Mouse (Mus musculus) embryonic fibroblast, embryonic 13.5 days (primary cell): ENCODE measurements around the gene Etfb. TPM values are rescaled to one million over a fixed set of nuclear protein-coding genes. Genes with fewer than 3 reads are reported as not detected.
A peak's percentile ranks its signal among the peaks of the same experiment; 100 is the strongest.

Source experiments
- H3K27ac ChIP-seq: 2 replicates; pipeline ENCODE4 v1.5.1; 2012; ENCODE audit warnings: low read length, control low read depth, inconsistent platforms; ENCODE audit not compliant: insufficient read depth
- H3K4me1 ChIP-seq: 2 replicates; pipeline ENCODE4 v1.6.1; 2011; ENCODE audit warnings: low read length; ENCODE audit not compliant: control insufficient read depth, insufficient read depth
- H3K4me3 ChIP-seq: 2 replicates; pipeline ENCODE4 v1.5.1; 2011; ENCODE audit warnings: mild to moderate bottlenecking, control low read depth, low read length; ENCODE audit not compliant: insufficient read depth
- CTCF ChIP-seq: IDR thresholded peaks from 2 replicates; pipeline ENCODE4 v1.5.1; 2011; ENCODE audit warnings: mild to moderate bottlenecking, control low read depth, low read length, moderate library complexity, borderline replicate concordance; ENCODE audit not compliant: insufficient read depth
- POLR2A ChIP-seq: IDR thresholded peaks from 2 replicates; pipeline ENCODE4 v1.6.1; 2011; ENCODE audit warnings: low read depth, mild to moderate bottlenecking, control low read depth, low read length, moderate library complexity
- polyA plus RNA-seq: library from polyadenylated mRNA; stranded (reverse); fragments of >200 nt; gene quantifications from 2 replicates; pipeline ENCODE4 v1.2.4, GENCODE M21; 2011; ENCODE audit warnings: low read depth; ENCODE audit not compliant: missing spikeins, insufficient read length

Gene Etfb
- polyA plus RNA-seq, 1 experiment: 104 TPM

GRCm38 (mm10) chr7:43490182-43490584, 46.3 kb downstream of the Etfb start:
- Histone ChIP-seq H3K4me1 (peaks cover 3% of the 10 kb centered on the region; the same call in 1 of the 2 replicates), H3K4me3 (peak overlapping the region; percentile 37), H3K27ac (no peak overlapping the region)
- TF ChIP-seq CTCF: no peak
- TF ChIP-seq POLR2A: peak; percentile 56

DNA sequence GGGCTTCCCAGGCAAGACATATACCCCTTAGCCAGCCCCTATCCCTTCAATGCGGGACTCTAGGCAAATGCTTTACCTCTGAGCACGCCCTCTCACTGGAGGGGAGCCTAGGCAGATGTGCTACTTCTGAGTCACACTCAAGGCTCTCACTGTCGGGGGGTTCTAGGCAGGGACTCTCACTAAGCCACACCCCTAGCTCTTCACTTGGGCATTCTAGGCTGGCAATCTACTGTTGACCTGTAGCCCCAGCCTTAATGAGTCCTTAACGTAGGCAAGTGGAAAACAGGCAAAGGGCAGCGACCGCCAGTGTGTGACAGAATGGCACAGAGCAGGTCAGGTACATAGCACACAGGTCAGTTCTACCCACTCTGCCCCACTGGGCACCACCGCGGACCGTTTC, 47.0 kb downstream of the Etfb start:
- no peak for TF ChIP-seq POLR2A
- no peak for TF ChIP-seq CTCF
- Histone ChIP-seq H3K4me1 (peaks cover 3% of the 10 kb centered on the region; the same call in 1 of the 2 replicates), H3K4me3 (no peak overlapping the region), H3K27ac (no peak overlapping the region)

GRCm38 (mm10) chr7:43495343-43496021, 51.6 kb downstream of the Etfb start:
- peak; percentile 80 for TF ChIP-seq CTCF
- no peak for TF ChIP-seq POLR2A
- no peaks in the 10 kb centered on the region for H3K4me1 ChIP-seq

More at GRCm38 (mm10) chr7:43495343-43496021, 51.6 kb downstream of the Etfb start:
- Histone ChIP-seq H3K4me3 (no peak overlapping the region), H3K27ac (no peak overlapping the region)

Other genes with a start within 250 kb of the Etfb start
- gene Zfp715, start 130.8 kb upstream of the Etfb start, polyA plus RNA-seq: 18.9 and 19.4 TPM in 2 replicates
- 0.27 TPM in 1 of 2 replicates, not detected in the other for gene Siglecf, start 92.7 kb upstream of the Etfb start, polyA plus RNA-seq
- 12.5 and 30.9 TPM in 2 replicates for gene Siglecg, start 35.9 kb upstream of the Etfb start, polyA plus RNA-seq
- not detected in 2 replicates for gene Lim2, start 16.4 kb upstream of the Etfb start, polyA plus RNA-seq
- not detected in 2 replicates for gene Nkg7, start 7.0 kb upstream of the Etfb start, polyA plus RNA-seq
- gene Cldnd2, start 3.3 kb upstream of the Etfb start, polyA plus RNA-seq: not detected in 2 replicates
- 0.72 TPM in 1 of 2 replicates, not detected in the other for gene Gm45233, start within 50 bp of the Etfb start, polyA plus RNA-seq
- gene Vsig10l, start 19.1 kb downstream of the Etfb start, polyA plus RNA-seq: 2.6 and 3.1 TPM in 2 replicates
- 19.4 and 23.7 TPM in 2 replicates for gene Iglon5, start 46.0 kb downstream of the Etfb start, polyA plus RNA-seq
- gene 4931406B18Rik, start 61.9 kb downstream of the Etfb start, polyA plus RNA-seq: not detected in 2 replicates
- gene Cd33, start 100.3 kb downstream of the Etfb start, polyA plus RNA-seq: 0.72 TPM in 1 of 2 replicates, not detected in the other
- 2.8 and 4.1 TPM in 2 replicates for gene Zfp658, start 118.2 kb downstream of the Etfb start, polyA plus RNA-seq
- 19.8 and 24.2 TPM in 2 replicates for gene Zfp719, start 135.5 kb downstream of the Etfb start, polyA plus RNA-seq
- not detected in 2 replicates for gene Zfp819, start 163.1 kb downstream of the Etfb start, polyA plus RNA-seq
- not detected in 2 replicates for gene Ceacam18, start 190.6 kb downstream of the Etfb start, polyA plus RNA-seq
- not detected in 2 replicates for gene Siglece, start 216.1 kb downstream of the Etfb start, polyA plus RNA-seq
- 6.5 and 6.6 TPM in 2 replicates for gene Ctu1, start 227.9 kb downstream of the Etfb start, polyA plus RNA-seq
- gene Klk14, start 246.3 kb downstream of the Etfb start, polyA plus RNA-seq: not detected in 2 replicates